Mouse (Mus musculus): ENCODE results near the gene Olfr1180.
"Not testable (repeated sequence)": the region's sequence is repeated elsewhere in the genome, so short reads cannot be mapped to it uniquely, and the experiment has no call there.

DNA sequence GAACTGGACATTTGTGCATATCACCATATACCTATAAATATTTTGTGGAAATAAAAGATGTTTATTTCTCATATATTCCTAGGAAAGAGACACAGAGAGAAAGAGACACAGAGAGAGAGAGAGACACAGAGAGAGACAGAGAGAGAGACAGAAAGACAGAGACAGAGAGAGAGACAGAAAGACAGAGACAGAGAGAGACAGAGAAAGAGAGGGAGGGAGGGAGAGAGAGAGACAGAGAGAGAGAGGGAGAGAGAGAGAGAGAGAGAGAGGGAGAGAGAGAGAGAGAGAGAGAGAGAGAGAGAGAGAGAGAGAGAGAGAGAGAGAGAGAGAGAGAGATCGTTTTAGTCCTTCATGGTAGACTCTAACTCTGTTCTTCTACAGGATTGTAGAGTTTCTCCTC, 35.6 kb upstream of the Olfr1180 start, which contains the start of gene Olfr1183:
- TF ChIP-seq CTCF, POLR2A (IDR thresholded peaks at IDR 0.05; ENCODE audit: insufficient read depth, low read depth, low read length): not testable (repeated sequence)
